Mouse (Mus musculus) spleen, embryonic (tissue): ENCODE data around the gene Cage1.

ENCODE experiments used
- CTCF ChIA-PET: fragments of 350-600 bp; sonication (Branson Sonifier 250); formaldehyde crosslinking; loops from one replicate; lab custom pipeline; 2022; lab: Charles Lee

The Cage1 gene

GRCm38 (mm10) chr13:38037044-38037687, at the start of gene Cage1:
Gene Cage1 (minus strand): TSS chr13:38037069.
- CTCF ChIA-PET: no interaction called here

DNA sequence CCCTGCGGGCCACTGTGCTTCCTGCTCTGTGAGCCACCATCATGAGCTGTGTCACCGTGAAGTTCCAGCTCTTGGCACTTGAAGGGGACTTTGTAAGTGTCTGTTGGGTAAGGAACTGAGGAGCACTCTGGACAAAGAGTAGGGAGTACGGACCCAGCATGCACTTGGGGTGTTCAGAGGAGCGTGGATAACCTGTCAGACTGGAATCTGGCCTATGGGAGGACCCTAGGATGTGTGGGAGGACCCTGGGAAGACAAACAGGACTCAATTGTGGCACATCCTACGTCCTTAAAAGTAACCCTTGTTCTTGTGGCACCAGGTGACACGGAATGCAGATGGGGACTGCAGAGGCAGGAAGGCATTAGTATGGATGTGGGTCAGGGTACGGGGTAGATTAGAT, 44.3 kb upstream of the Cage1 start:
- CTCF ChIA-PET: no interaction called here

- CTCF ChIA-PET: no interaction called here
Observed at GRCm38 (mm10) chr13:38080725-38081124, 43.9 kb upstream of the Cage1 start.

DNA sequence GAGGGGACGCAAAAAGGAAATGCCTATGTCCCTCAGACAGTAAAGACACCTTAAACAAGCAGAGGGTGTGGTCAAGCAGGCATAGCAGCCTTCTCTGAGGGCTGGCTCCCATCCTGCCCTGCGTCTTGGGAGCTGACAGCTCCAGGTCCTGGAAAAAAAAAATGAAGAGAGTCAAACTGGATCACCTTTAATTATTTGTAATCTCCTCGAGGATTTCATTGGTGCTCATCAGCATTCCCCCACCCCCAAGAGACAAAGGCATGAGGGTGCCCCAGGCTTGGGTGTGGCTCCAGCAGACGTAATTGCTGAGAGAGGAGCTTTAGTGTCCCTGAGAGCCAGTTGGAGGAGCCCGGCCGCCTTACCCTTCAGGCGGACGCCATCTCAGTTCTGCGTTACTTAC, 43.1 kb upstream of the Cage1 start:
- CTCF ChIA-PET: no interaction called here

- CTCF ChIA-PET: interaction anchor here (0.6 kb wide), 1 partner anchor 547 kb away, joined by 4 read pairs; no protein-coding TSS in a partner anchor
Observed at GRCm38 (mm10) chr13:38079366-38079765, 42.5 kb upstream of the Cage1 start.

GRCm38 (mm10) chr13:38078836-38079235, 42.0 kb upstream of the Cage1 start:
- CTCF ChIA-PET: no interaction called here

DNA sequence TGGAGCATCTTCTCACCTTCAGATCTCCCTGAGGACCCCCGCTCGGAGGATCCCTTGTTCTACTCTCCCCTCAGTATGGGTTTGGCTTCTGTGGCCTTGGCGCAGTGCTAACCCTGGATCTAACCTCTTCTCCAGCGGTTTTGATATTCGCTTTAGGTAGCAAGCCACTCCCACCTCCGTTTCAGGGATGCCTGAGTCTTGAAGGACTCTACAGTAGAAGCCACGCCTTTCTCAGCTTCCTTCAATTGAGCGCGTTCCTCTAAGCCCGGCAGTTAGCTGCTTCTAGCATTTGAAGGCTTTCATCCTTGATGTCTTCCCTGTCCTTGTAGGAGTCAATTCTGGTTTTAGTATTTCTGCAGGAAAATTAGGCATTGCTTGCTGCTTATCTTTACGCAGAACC, 40.2 kb upstream of the Cage1 start:
- CTCF ChIA-PET: no interaction called here

- CTCF ChIA-PET: no interaction called here
Observed at GRCm38 (mm10) chr13:38074404-38074803, 37.5 kb upstream of the Cage1 start.

DNA sequence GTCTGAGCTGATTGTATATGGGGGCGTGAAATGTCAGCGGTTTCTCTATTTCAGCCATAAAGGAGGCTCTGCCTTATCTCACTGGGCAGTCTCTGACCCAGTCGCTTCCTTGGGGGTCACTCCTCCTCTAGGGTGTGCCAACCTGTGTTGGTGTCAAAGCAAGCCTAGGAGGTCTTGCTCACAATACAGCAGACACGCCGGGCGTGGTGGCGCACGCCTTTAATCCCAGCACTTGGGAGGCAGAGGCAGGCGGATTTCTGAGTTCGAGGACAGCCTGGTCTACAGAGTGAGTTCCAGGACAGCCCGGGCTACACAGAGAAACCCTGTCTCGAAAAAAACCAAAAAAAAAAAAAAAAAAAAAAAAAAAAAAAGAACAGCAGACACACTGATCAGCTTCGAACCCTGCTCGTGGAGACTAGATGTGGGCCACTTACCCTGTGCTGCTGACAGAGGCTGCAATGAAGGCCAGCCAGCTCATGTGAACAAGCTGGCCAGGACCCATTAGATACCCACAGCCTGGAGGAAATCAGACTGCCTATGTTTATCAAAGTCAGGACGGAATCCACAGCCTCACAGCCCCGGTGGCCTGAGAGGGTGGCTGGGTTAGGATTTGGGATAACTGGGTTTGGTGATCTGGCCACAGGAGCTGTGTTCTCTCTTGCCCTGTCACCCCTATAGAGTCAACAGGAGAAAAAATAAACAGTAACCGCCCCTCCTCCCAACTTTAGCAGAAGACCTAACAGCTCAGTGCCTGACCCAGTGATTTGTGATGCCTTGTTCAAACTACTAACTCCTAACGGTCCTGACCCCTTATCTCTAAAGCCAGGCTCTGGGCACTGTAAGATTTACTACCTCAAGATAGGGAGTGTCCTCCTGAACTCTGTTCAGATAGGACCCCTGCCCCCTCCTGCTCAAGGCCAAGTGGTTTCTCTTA, 36.8 kb upstream of the Cage1 start:
- CTCF ChIA-PET: no interaction called here

DNA sequence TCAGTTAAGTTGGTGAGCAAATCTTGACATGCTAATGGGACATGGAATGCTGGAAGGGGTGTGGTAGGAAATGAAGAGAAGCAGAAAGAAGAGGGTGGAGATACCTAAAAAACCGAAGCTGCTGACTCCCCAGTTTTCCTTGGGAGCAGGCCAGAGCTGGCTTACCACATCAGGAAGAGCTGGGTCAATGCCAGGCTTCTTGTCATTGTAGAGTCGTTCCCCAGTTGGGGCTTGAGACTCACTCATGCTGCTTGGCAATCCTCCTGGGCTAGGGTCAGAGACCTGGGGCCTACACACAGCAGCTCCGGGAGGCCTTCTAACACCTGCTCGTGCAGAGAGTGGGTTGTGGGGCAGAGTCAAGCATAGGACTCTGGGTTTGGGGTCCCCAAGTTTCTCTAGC, 34.1 kb upstream of the Cage1 start:
- CTCF ChIA-PET: no interaction called here

- CTCF ChIA-PET: no interaction called here
Observed at GRCm38 (mm10) chr13:38064854-38065663, 28.2 kb upstream of the Cage1 start.

- CTCF ChIA-PET: no interaction called here
Observed at GRCm38 (mm10) chr13:38062678-38063077, 25.8 kb upstream of the Cage1 start.

DNA sequence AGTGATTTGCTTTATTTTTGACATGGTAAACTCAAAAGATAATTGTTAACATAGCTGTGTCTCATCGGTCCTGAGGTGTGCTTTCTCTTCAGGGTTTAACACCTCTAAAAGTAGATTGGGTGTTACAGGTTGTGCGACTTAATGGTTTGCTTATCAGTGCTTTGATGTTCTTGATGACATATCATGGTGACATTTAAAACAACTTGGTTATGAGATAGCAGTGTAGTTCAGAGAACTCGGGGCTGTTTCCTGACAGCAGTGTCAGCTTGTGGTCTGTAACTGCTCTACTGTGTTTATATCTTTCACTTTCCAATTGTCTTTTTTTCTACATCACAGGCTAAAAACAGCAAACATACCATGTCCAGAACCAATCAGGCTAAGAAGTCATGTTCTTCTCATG, 13.0 kb upstream of the Cage1 start:
- CTCF ChIA-PET: no interaction called here

DNA sequence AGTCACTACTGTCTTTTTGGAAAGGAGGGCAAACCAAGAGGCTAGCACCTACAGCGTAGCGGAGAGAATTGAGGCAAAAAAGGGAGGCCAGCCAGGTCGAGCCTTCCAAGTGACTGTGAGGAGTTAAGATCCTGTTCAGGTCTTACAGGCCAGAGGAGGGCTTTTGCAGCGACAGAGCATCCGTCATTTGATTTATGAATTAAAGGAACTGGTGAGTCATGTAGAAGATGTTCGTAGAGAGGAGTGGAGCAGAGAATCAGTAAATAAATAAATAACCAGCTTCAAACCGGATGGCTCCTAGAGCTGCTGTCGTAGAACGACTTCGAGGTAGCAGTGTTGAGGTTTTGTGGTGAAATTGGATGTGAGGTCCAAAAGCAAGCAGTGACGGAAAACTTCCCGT, 942 bp upstream of the Cage1 start:
- CTCF ChIA-PET: no interaction called here

DNA sequence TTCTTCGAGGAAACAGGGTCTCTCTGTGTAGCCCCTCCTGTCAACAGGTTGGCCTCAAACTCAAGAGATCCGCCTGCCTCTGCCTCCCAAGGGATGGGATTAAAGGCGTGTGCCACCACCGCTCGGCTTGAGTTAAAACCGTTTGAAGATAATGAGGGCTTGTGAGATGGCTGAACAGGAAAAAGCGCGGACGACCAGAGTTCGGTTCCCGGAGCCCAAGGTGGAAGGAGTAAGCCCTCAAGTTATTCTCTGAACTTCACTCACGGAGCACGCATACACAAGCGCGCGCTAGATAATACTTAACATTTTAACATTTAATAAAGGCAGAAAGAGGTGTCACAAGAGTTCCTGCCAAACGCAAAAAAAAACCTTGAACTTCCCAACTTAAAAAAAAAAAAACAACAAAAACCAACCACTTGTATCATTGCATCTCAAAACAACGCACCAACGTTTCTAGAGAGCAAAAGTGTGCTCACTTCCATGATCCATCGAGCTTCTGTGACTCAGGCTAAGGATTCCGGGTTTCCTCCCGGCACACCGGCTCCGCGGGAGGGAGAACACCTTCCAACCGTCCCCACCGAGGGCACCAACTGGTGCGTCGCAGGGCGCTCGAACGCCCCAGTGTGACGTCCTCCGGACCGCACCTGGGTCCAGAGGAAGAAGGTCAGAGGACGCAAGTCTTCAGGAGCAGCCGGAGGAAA, 376 bp downstream of the Cage1 start, which contains the start of gene Riok1:
Riok1 (plus strand) TSS at position 653 of the 701 bp plus-strand sequence.
- CTCF ChIA-PET: no interaction called here

DNA sequence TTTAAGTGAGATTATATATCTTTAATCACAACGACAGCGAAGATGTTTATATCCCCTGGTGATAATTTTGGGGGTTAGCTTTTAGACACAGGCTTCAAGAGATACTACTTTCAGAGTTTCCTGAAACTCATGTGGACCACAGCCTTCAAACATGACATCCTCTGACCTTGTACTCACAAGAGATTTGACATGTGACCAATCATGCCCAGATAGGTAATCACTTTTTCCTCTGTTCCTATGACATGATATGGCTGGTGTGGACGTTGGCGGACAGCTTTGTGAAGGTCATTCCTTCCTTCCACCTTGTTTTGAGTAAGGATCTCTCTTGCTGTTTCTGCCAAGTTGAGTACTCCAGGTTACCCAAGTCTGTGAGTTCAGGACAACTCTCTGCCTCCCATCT, 8.5 kb downstream of the Cage1 start:
- CTCF ChIA-PET: interaction anchor here (0.6 to 0.7 kb wide), 2 partner anchors 10 to 62 kb away, joined by 5 to 11 read pairs; no protein-coding TSS in a partner anchor

- CTCF ChIA-PET: no interaction called here
Observed at GRCm38 (mm10) chr13:38027618-38028248, 9.1 kb downstream of the Cage1 start.

- CTCF ChIA-PET: no interaction called here
Observed at GRCm38 (mm10) chr13:38025874-38026273, 11.0 kb downstream of the Cage1 start.

DNA sequence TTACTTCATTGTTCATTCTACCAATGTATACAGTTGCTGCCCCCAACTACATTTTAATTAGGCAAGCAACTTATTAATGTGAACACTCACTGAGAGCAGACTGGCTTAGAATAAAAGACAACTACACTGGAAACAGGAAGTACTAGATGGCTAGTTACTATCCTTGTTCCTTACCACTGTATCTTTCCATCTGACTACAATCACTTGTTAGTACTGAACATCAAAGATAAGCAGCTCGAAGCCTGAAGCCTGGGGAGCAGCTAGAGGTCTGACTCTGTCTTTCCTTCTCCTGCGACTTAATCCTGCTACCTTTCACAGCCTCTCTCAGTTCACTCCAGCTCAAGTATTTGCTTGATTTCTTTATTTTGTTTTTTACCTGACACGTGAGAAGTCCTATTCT, 18.1 kb downstream of the Cage1 start:
- CTCF ChIA-PET: interaction anchor here (0.6 kb wide), 1 partner anchor 10 kb away, joined by 11 read pairs; no protein-coding TSS in a partner anchor

DNA sequence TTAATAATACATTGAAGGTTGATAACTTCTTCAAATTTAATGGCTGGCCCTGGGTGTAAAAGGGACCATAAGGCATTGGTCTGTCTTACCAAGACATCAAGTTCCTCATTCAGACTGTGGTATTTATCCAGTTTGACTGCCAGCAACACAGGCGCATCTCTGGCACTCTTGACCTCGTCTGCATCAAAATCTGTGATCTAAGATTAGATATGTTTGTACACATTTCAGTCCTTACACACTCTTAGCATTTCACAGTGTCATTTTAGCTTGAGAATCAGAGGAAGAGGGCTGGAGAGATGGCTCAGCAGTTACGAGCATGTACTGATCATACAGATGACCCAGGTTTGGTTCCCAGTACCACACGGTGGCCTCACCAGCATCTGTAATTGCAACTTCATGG, 21.3 kb downstream of the Cage1 start:
- CTCF ChIA-PET: no interaction called here

GRCm38 (mm10) chr13:38012436-38012835, 24.4 kb downstream of the Cage1 start:
- CTCF ChIA-PET: no interaction called here
